Mouse (Mus musculus): ENCODE results near the gene Pus10.
A peak's percentile ranks its signal among the peaks of the same experiment; 100 is the strongest.

DNA sequence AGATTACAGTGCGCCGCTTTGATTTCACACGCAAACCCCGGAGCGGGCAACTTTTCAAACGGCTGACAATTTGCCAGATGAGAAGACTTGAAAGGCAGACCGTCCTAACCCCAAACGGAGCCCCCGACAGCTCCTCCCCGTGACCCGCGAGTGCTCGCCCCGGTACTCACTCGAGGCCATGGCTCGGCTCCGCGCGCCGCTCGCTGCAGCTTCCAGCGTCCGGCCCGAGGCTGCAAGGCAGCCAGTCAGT is 105.0 kb downstream of the Pus10 start:
- no peak for TF ChIP-seq CEBPB (IDR thresholded peaks at IDR 0.05; ENCODE audit: insufficient read depth, poor library complexity, severe bottlenecking)
- TF ChIP-seq POLR2A (IDR thresholded peaks at IDR 0.05; ENCODE audit: insufficient read length, low read depth), result peak; percentile 79
- TF ChIP-seq MYOD1 (IDR thresholded peaks at IDR 0.05; ENCODE audit: control insufficient read depth in 1 of 3, insufficient read length in 2 of 3, low read depth in 2 of 3), result peak in 1 of 3 experiments; percentile 41
- no peak for TF ChIP-seq POLR2AphosphoS2 (IDR thresholded peaks at IDR 0.05; ENCODE audit: insufficient read length, low read depth)
- TF ChIP-seq USF1 (IDR thresholded peaks at IDR 0.05; ENCODE audit: low read depth), result no peak
- no peak for TF ChIP-seq MYOG (IDR thresholded peaks at IDR 0.05; ENCODE audit: control insufficient read depth in 1 of 3, insufficient read depth in 1 of 3, insufficient read length in 2 of 3, low read depth in 2 of 3)
- TF ChIP-seq SRF (IDR thresholded peaks at IDR 0.05; ENCODE audit: control insufficient read depth, insufficient read length, low read depth), result peak; percentile 20
- no peak for TF ChIP-seq TCF12 (IDR thresholded peaks at IDR 0.05; ENCODE audit: insufficient read depth, poor library complexity, severe bottlenecking)
- TF ChIP-seq E2F4 (IDR thresholded peaks at IDR 0.05; ENCODE audit: insufficient read depth), result no peak
- TF ChIP-seq TCF3 (IDR thresholded peaks at IDR 0.05; ENCODE audit: insufficient read length, low read depth), result no peak
- TF ChIP-seq MAX (IDR thresholded peaks at IDR 0.05; ENCODE audit: low read depth), result no peak
- TF ChIP-seq REST (IDR thresholded peaks at IDR 0.05; ENCODE audit: insufficient read depth, insufficient read length), result no peak

All from myocyte (in vitro differentiated cells).